Mouse (Mus musculus) thymus, adult 2 months (tissue): Measurements from ENCODE around the gene Ttll2.
"Not testable (repeated sequence)": the region's sequence is repeated elsewhere in the genome, so short reads cannot be mapped to it uniquely, and the experiment has no call there.

Experiments
- CTCF ChIP-seq: fragments of 200-500 bp; IDR thresholded peaks from 2 replicates; pipeline ENCODE4 v1.5.1; 2012; ENCODE audit warnings: mild to moderate bottlenecking, control low read depth, low read length, moderate library complexity, borderline replicate concordance; ENCODE audit not compliant: control insufficient read depth, poor library complexity, insufficient read depth; ENCODE audit errors: extremely low read depth
- POLR2A ChIP-seq: fragments of 200-500 bp; IDR thresholded peaks from 2 replicates; pipeline ENCODE4 v1.6.1; 2012; ENCODE audit warnings: mild to moderate bottlenecking, low read length, control low read depth, moderate library complexity; ENCODE audit not compliant: control insufficient read depth, poor library complexity, insufficient read depth; ENCODE audit errors: extremely low read depth

DNA sequence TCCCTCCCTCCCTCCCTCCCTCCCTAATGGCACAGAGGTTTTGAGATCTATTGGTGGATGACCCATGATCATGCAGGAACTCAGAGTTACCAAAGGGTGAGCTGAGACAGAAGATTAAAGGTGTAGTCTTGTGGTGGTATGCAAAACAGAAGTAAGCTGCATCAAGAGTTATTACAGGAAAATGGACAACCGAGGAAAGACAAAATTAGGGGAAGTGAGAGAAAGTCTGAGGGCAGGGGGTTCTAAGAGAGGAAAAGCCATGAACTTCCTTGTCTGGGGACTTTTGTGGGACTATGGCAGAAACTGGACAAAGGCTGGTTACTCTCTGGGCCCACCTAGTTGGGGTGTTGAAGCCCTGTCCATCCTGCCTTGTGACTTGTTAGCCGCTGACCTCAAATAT is 43.8 kb upstream of the Ttll2 start:
- TF ChIP-seq POLR2A, CTCF: not testable (repeated sequence)
